Mouse (Mus musculus) hindbrain, embryonic 15.5 days (tissue): ENCODE measurements at regions not wholly inside any gene's neighbourhood (a gene's known extent, or its start where the extent isn't known, plus 50 kb on each side); places are given as distances from the start of the nearest gene placed in this dataset.

Experiments used
- ATAC-seq: fragments of 200-750 bp; cut with Nextera tagmentation; 2 replicates; pipeline ENCODE4 v1.8.0; 2017; ENCODE audit warnings: low read depth, moderate number of reproducible peaks, moderate TSS enrichment; ENCODE audit not compliant: low FRiP score
- H3K27ac ChIP-seq: fragments of 300-500 bp; sonication (generic); replicated peaks from 2 replicates; pipeline ENCODE4 v1.5.1; 2015; ENCODE audit warnings: mild to moderate bottlenecking, inconsistent platforms
- H3K27me3 ChIP-seq: fragments of 300-500 bp; sonication (generic); 2 replicates; pipeline ENCODE4 v1.6.1; 2015; ENCODE audit warnings: control low read depth, inconsistent platforms
- H3K36me3 ChIP-seq: fragments of 300-500 bp; sonication (generic); 2 replicates; pipeline ENCODE4 v1.6.1; 2015; ENCODE audit warnings: control low read depth, inconsistent platforms
- H3K4me1 ChIP-seq: fragments of 300-500 bp; sonication (generic); replicated peaks from 2 replicates; pipeline ENCODE4 v1.6.1; 2015; ENCODE audit warnings: control low read depth, inconsistent platforms
- H3K4me2 ChIP-seq: fragments of 300-500 bp; sonication (generic); 2 replicates; pipeline ENCODE4 v1.6.1; 2015; ENCODE audit warnings: moderate library complexity, mild to moderate bottlenecking, inconsistent platforms
- H3K4me3 ChIP-seq: fragments of 300-500 bp; sonication (generic); 2 replicates; pipeline ENCODE4 v1.5.1; 2015; ENCODE audit warnings: mild to moderate bottlenecking, inconsistent platforms
- H3K9ac ChIP-seq: fragments of 300-500 bp; sonication (generic); 2 replicates; pipeline ENCODE4 v1.6.1; 2015; ENCODE audit warnings: inconsistent platforms
- H3K9me3 ChIP-seq: fragments of 300-500 bp; sonication (generic); 2 replicates; pipeline ENCODE4 v1.6.1; 2016; ENCODE audit warnings: control low read depth, inconsistent platforms
- WGBS: fragments of 180-500 bp; shearing (Covaris S2); methylation state at CpG from one replicate; pipeline ENCODE4 v1.1.7; 2015; 5-methylcytosine and 5-hydroxymethylcytosine counted together

- Histone ChIP-seq H3K27ac (no peak overlapping the region), H3K4me1 (no peaks in the 10 kb centered on the region), H3K9me3 (no peaks in the 10 kb centered on the region), H3K27me3 (no peaks in the 10 kb centered on the region), H3K4me2 (no peak overlapping the region), H3K36me3 (no peaks in the 10 kb centered on the region), H3K9ac (no peak overlapping the region), H3K4me3 (no peak overlapping the region)
- no peak for ATAC-seq
- WGBS = 37% methylated on average over 1 of the region's 1 CpGs
These were observed 100.7 kb upstream of the Adgrf1 start for GRCm38 (mm10) chr17:43169435-43169834.

- Histone ChIP-seq H3K36me3 (no peaks in the 10 kb centered on the region), H3K27me3 (no peaks in the 10 kb centered on the region), H3K4me1 (no peaks in the 10 kb centered on the region), H3K9me3 (no peaks in the 10 kb centered on the region), H3K9ac (no peak overlapping the region), H3K4me2 (no peak overlapping the region), H3K27ac (no peak overlapping the region), H3K4me3 (no peak overlapping the region)
- no peak for ATAC-seq
- WGBS = 64% methylated on average over 6 of the region's 6 CpGs
These were observed 97.4 kb upstream of the Adgrf1 start for GRCm38 (mm10) chr17:43172657-43173165.

- H3K9me3 ChIP-seq = no peaks in the 10 kb centered on the region
- H3K9ac ChIP-seq = no peak overlapping the region
- no peak overlapping the region for H3K4me3 ChIP-seq
- WGBS = 81% methylated on average over 1 of the region's 1 CpGs
- H3K36me3 ChIP-seq = no peaks in the 10 kb centered on the region
- no peaks in the 10 kb centered on the region for H3K27me3 ChIP-seq
- no peaks in the 10 kb centered on the region for H3K4me1 ChIP-seq
- H3K27ac ChIP-seq = no peak overlapping the region
- H3K4me2 ChIP-seq = no peak overlapping the region
- no peak for ATAC-seq
These were observed 95.3 kb upstream of the Adgrf1 start for GRCm38 (mm10) chr17:43174860-43175259.

GRCm38 (mm10) chr17:43177244-43177643, 92.9 kb upstream of the Adgrf1 start:
- Histone ChIP-seq H3K9me3 (no peaks in the 10 kb centered on the region), H3K36me3 (no peaks in the 10 kb centered on the region), H3K27ac (no peak overlapping the region), H3K9ac (no peak overlapping the region), H3K4me1 (no peaks in the 10 kb centered on the region), H3K4me2 (no peak overlapping the region), H3K4me3 (no peak overlapping the region), H3K27me3 (no peaks in the 10 kb centered on the region)
- no peak for ATAC-seq
- 68% methylated on average over 1 of the region's 1 CpGs for WGBS

GRCm38 (mm10) chr17:43190016-43190415, 80.1 kb upstream of the Adgrf1 start:
- Histone ChIP-seq H3K4me3 (no peak overlapping the region), H3K27me3 (no peaks in the 10 kb centered on the region), H3K27ac (no peak overlapping the region), H3K9ac (no peak overlapping the region), H3K4me2 (no peak overlapping the region), H3K36me3 (no peaks in the 10 kb centered on the region), H3K4me1 (no peaks in the 10 kb centered on the region), H3K9me3 (no peaks in the 10 kb centered on the region)
- 74% methylated on average over 2 of the region's 2 CpGs for WGBS
- ATAC-seq = no peak

- H3K36me3 ChIP-seq = no peaks in the 10 kb centered on the region
- no peak overlapping the region for H3K9ac ChIP-seq
- no peak for ATAC-seq
- H3K27ac ChIP-seq = no peak overlapping the region
- H3K4me3 ChIP-seq = no peak overlapping the region
- 86% methylated on average over 3 of the region's 3 CpGs for WGBS
- H3K4me2 ChIP-seq = no peak overlapping the region
- H3K4me1 ChIP-seq = no peaks in the 10 kb centered on the region
- H3K9me3 ChIP-seq = no peaks in the 10 kb centered on the region
- H3K27me3 ChIP-seq = no peaks in the 10 kb centered on the region
These were observed 79.2 kb upstream of the Adgrf1 start for GRCm38 (mm10) chr17:43190853-43191485.

GRCm38 (mm10) chr17:43197232-43197631, 72.9 kb upstream of the Adgrf1 start:
- 12% methylated on average over 1 of the region's 1 CpGs for WGBS
- H3K27ac ChIP-seq = no peak overlapping the region
- H3K4me3 ChIP-seq = no peak overlapping the region
- no peaks in the 10 kb centered on the region for H3K27me3 ChIP-seq
- no peak for ATAC-seq
- no peak overlapping the region for H3K4me2 ChIP-seq
- H3K4me1 ChIP-seq = no peaks in the 10 kb centered on the region
- H3K36me3 ChIP-seq = no peaks in the 10 kb centered on the region
- no peaks in the 10 kb centered on the region for H3K9me3 ChIP-seq
- no peak overlapping the region for H3K9ac ChIP-seq

GRCm38 (mm10) chr17:43200832-43201231, 69.3 kb upstream of the Adgrf1 start:
- H3K36me3 ChIP-seq = no peaks in the 10 kb centered on the region
- no peak overlapping the region for H3K27ac ChIP-seq
- 61% methylated on average over 2 of the region's 2 CpGs for WGBS
- H3K27me3 ChIP-seq = no peaks in the 10 kb centered on the region
- no peak overlapping the region for H3K4me3 ChIP-seq
- H3K9me3 ChIP-seq = no peaks in the 10 kb centered on the region
- H3K4me2 ChIP-seq = no peak overlapping the region
- H3K9ac ChIP-seq = no peak overlapping the region
- ATAC-seq = no peak
- H3K4me1 ChIP-seq = no peaks in the 10 kb centered on the region

GRCm38 (mm10) chr17:43206701-43207470, 63.2 kb upstream of the Adgrf1 start:
- 92% methylated on average over 3 of the region's 3 CpGs for WGBS
- Histone ChIP-seq H3K9ac (no peak overlapping the region), H3K36me3 (no peaks in the 10 kb centered on the region), H3K9me3 (no peaks in the 10 kb centered on the region), H3K4me1 (no peaks in the 10 kb centered on the region), H3K4me2 (no peak overlapping the region), H3K27ac (no peak overlapping the region), H3K4me3 (no peak overlapping the region), H3K27me3 (no peaks in the 10 kb centered on the region)
- no peak for ATAC-seq

DNA sequence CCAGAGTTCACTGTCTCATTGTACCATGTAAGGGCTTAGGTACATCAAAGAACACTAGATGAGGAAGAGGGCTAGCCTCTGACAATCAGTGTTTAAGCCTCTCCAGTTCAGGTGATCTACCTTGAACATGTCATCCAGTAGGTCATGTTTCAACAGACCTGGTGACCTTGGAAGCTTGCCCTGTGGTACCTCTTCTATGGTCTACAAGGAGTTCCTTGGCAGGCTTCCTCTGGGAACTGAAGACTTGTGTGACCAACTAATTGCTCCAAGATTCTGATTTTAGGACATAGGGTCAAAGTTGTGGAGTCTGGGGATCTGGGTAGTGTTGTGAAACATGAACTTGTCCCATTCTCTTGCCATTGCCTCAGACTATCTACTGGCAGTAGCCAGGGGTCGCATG, 60.4 kb upstream of the Adgrf1 start:
- Histone ChIP-seq H3K27ac (no peak overlapping the region), H3K36me3 (no peaks in the 10 kb centered on the region), H3K4me3 (no peak overlapping the region), H3K27me3 (no peaks in the 10 kb centered on the region), H3K9ac (no peak overlapping the region), H3K9me3 (no peaks in the 10 kb centered on the region), H3K4me1 (no peaks in the 10 kb centered on the region), H3K4me2 (no peak overlapping the region)
- 96% methylated on average over 1 of the region's 1 CpGs for WGBS
- no peak for ATAC-seq

DNA sequence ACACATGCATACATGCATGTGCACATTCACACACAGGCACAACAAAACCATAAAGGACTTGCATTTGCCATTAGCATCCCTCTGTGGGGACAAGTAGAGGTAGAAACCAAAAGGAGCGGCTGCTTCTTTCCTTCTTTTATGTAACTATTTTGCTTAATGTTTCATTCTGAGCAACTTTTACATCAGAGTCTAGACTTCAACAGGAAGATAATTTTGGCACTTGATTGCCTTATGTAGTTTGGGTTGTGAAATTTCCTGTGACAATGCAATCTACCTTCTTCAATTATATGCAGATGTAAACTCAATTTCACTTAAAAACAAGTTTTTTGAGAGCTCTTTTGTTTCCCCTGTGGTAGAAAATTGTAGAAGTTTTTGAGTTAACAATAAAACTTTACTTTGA, 56.1 kb upstream of the Adgrf1 start:
- 97% methylated on average over 1 of the region's 1 CpGs for WGBS
- Histone ChIP-seq H3K4me2 (no peak overlapping the region), H3K4me1 (no peaks in the 10 kb centered on the region), H3K27ac (no peak overlapping the region), H3K9ac (no peak overlapping the region), H3K9me3 (no peaks in the 10 kb centered on the region), H3K4me3 (no peak overlapping the region), H3K27me3 (no peaks in the 10 kb centered on the region), H3K36me3 (no peaks in the 10 kb centered on the region)
- no peak for ATAC-seq

DNA sequence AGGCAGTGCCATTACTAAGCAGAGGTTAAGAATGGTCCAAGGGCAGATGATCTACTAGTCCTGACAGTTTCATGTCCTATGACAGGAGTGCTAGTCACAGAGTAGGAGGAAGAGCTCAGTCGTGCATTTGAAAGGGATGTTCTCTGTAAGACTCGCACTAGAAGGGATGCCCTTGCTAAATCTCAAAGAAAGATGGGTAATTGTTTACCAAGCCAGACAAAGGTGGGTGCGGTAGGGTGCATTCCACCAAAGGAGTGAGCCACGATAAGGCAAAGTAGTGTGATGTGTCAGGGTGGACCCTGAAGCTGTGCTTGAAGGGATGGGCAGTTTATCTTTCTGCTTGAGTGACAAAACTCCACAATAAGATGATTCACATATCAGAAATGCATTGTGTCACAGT, 50.5 kb upstream of the Adgrf1 start:
- 63% methylated on average over 4 of the region's 4 CpGs for WGBS
- Histone ChIP-seq H3K27me3 (no peaks in the 10 kb centered on the region), H3K9me3 (no peaks in the 10 kb centered on the region), H3K4me2 (no peak overlapping the region), H3K36me3 (no peaks in the 10 kb centered on the region), H3K9ac (no peak overlapping the region), H3K4me1 (no peaks in the 10 kb centered on the region), H3K27ac (no peak overlapping the region), H3K4me3 (no peak overlapping the region)
- ATAC-seq = no peak
